Mouse (Mus musculus): ENCODE results near the gene Mthfr.

GRCm38 (mm10) chr4:148085131-148085906, 46.4 kb downstream of the Mthfr start:
- TF ChIP-seq CTCF (IDR thresholded peaks at IDR 0.05 in 2 of 3, conservative IDR thresholded peaks at IDR 0.05 in 1 of 3; ENCODE audit: control insufficient read depth in 1 of 3, insufficient read depth in 1 of 3, low read depth in 2 of 3, low read length in 3 of 3, poor library complexity in 1 of 3, severe bottlenecking in 1 of 3) (no peak), ZC3H11A (IDR thresholded peaks at IDR 0.05; ENCODE audit: low read depth, low read length) (no peak), NELFE (IDR thresholded peaks at IDR 0.05; ENCODE audit: low read depth, low read length) (no peak), GABPA (IDR thresholded peaks at IDR 0.05; ENCODE audit: low read depth, low read length) (no peak), HCFC1 (IDR thresholded peaks at IDR 0.05; ENCODE audit: low read depth, low read length) (no peak), POLR2A (IDR thresholded peaks at IDR 0.05; ENCODE audit: control insufficient read depth in 1 of 2, insufficient read depth in 1 of 2, low read depth in 1 of 2, low read length in 2 of 2, poor library complexity in 1 of 2) (no peak), MAFK (IDR thresholded peaks at IDR 0.05; ENCODE audit: borderline replicate concordance, low read depth, low read length) (no peak), CHD1 (IDR thresholded peaks at IDR 0.05; ENCODE audit: low read depth, low read length) (no peak), JUND (IDR thresholded peaks at IDR 0.05; ENCODE audit: low read depth, low read length) (no peak), MAX (IDR thresholded peaks at IDR 0.05; ENCODE audit: low read length) (no peak), MYB (IDR thresholded peaks at IDR 0.05; ENCODE audit: low read depth, low read length) (no peak), EP300 (IDR thresholded peaks at IDR 0.05; ENCODE audit: low read depth in 1 of 2, low read length in 2 of 2) (no peak), ELF1 (IDR thresholded peaks at IDR 0.05; ENCODE audit: low read depth, low read length) (no peak)
